Mouse (Mus musculus) cerebellum, adult 2 months (tissue): ENCODE measurements at regions not wholly inside any gene's neighbourhood (a gene's known extent, or its start where the extent isn't known, plus 50 kb on each side); places are given as distances from the start of the nearest gene placed in this dataset.
"Not testable (repeated sequence)": the region's sequence is repeated elsewhere in the genome, so short reads cannot be mapped to it uniquely, and the experiment has no call there.

ENCODE experiments used
- DNase-seq, 2 experiments: peaks; one replicate each; pipeline ENCODE4 v3.0.0; 2021
- H3K27ac ChIP-seq: fragments of 200-500 bp; 2 replicates; pipeline ENCODE4 v1.5.1; 2012; ENCODE audit warnings: low read length, control low read depth, inconsistent platforms; ENCODE audit not compliant: insufficient read depth
- H3K27me3 ChIP-seq: fragments of 200-500 bp; 2 replicates; pipeline ENCODE4 v1.6.1; 2012; ENCODE audit warnings: inconsistent platforms, mild to moderate bottlenecking, low read length, moderate library complexity; ENCODE audit not compliant: control insufficient read depth, insufficient read depth
- H3K4me1 ChIP-seq: fragments of 200-500 bp; 2 replicates; pipeline ENCODE4 v1.6.1; 2011; ENCODE audit warnings: low read length; ENCODE audit not compliant: control insufficient read depth, insufficient read depth
- H3K4me3 ChIP-seq: fragments of 200-500 bp; replicated peaks from 2 replicates; pipeline ENCODE3; 2011; ENCODE audit warnings: mild to moderate bottlenecking, low read depth, low read length, control low read depth; ENCODE audit not compliant: insufficient read depth
- CTCF ChIP-seq: fragments of 200-500 bp; IDR thresholded peaks from 2 replicates; pipeline ENCODE4 v1.5.1; 2011; ENCODE audit warnings: low read depth, mild to moderate bottlenecking, control low read depth, low read length, moderate library complexity, borderline replicate concordance; ENCODE audit not compliant: insufficient read depth
- POLR2A ChIP-seq: fragments of 200-500 bp; IDR thresholded peaks from 2 replicates; pipeline ENCODE4 v1.6.1; 2011; ENCODE audit warnings: low read length, control low read depth, borderline replicate concordance; ENCODE audit not compliant: insufficient read depth
- WGBS: fragments of 180-500 bp; shearing (Covaris S2); methylation state at CpG from one replicate; pipeline ENCODE4 v1.1.7; 2018; 5-methylcytosine and 5-hydroxymethylcytosine counted together

DNA sequence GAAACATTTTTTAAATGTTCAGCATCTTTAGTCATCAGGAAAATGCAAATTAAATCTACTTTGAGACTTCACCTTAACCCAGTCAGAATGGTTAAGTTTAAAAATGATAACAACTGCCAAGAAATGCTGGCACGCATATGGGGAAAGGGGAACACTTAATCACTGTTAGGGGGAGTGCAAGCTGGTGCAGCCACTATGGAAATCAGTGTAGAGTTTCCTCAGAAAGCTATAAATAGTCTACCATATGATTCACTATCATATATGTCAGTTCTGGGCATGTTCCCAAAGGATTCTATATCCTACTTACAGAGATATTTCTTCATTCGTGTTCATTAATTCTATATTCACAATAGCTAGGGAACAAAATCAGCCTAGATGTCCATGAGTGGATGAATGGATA is 61.6 kb upstream of the Tra2b start:
- Histone ChIP-seq H3K27ac (no peak overlapping the region), H3K4me1 (no peaks in the 10 kb centered on the region), H3K4me3 (no peak overlapping the region), H3K27me3 (no peaks in the 10 kb centered on the region)
- 53% methylated on average over 2 of the region's 2 CpGs for WGBS
- TF ChIP-seq POLR2A = no peak
- no peak for TF ChIP-seq CTCF
- no peak for DNase-seq

DNA sequence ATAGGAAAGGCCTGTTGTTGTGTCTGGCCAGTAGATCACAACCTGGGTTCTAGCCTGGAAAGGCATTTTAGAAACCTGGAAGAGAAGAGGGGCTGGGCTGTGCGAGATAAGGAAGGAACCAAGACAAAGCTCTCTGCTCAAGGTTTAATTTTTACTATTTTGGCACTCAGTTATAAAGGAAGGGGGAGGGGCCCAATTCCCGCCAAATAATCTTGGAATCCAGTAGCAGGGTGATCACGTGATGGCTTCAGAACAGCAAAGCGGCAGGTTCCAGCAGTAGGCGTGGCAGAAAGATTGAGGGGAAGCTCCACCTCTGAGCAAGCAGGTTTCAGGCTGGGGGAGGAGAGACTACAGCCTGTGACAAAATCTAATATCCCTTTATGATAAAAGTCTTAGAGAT is 59.4 kb upstream of the Tra2b start:
- DNase-seq, H3K4me3 ChIP-seq, H3K27ac ChIP-seq, H3K4me1 ChIP-seq, H3K27me3 ChIP-seq: not testable (repeated sequence)
- 54% methylated on average over 5 of the region's 5 CpGs for WGBS

DNA sequence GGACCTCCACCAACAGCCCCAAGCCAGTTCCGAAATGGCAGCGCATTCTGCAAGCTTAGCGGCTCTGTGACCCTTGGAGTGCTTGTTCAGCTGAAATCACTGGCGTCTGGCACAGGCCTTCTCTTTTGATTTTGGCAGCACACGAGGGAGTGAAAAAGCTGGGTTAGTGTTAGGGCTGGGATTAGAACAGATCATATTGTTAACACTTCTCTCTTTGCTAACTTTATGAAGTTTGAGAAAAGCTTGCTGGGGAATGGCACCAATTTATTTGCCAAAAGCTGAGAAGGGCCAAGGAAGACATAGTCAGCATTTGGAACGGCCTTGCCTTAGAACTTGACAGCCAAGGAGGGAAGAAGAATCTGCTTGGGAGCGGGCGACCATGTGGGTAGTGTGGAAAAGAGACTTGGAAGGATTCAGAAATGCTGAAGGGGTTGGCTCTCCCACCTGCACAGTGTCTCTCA is 50.5 kb upstream of the Tra2b start:
- 46% methylated on average over 8 of the region's 8 CpGs for WGBS
- Histone ChIP-seq H3K27me3 (no peaks in the 10 kb centered on the region), H3K4me3 (no peak overlapping the region), H3K4me1 (no peaks in the 10 kb centered on the region), H3K27ac (no peak overlapping the region)
- DNase-seq = peak in 1 of 2 experiments; percentile 4
- TF ChIP-seq POLR2A (no peak), CTCF (no peak)
